Mouse (Mus musculus) left cerebral cortex, adult 8-10 months (tissue): Measurements from ENCODE around the gene Gm29735. TPM values are rescaled to one million over a fixed set of nuclear protein-coding genes. Genes with fewer than 3 reads are reported as not detected.
"Not testable (repeated sequence)": the region's sequence is repeated elsewhere in the genome, so short reads cannot be mapped to it uniquely, and the experiment has no call there.

Experiments used
- DNase-seq, 2 experiments: peaks; one replicate each; pipeline ENCODE4 v3.0.0; 2022; ENCODE audit warnings: low spot score in 2 of 2
- total RNA-seq, 4 experiments: library from RNA; stranded (reverse); gene quantifications; 2 replicates each; pipeline ENCODE4 v1.2.4; 2022

The Gm29735 gene
- total RNA-seq, 4 experiments from 2014 or later: not detected

GRCm38 (mm10) chr7:142128843-142129242 is 28.1 kb downstream of the Gm29735 start:
- DNase-seq: no peak

- not testable (repeated sequence) for DNase-seq
Observed at GRCm38 (mm10) chr7:142120629-142121028, 36.3 kb downstream of the Gm29735 start, which contains the start of gene Gm45618. Gene Gm45618 (minus strand): TSS chr7:142120729.

GRCm38 (mm10) chr7:142119632-142120031 is 37.3 kb downstream of the Gm29735 start:
- DNase-seq: no peak

Other genes with a start within 250 kb of the Gm29735 start
- gene Tollip, start 238.6 kb downstream of the Gm29735 start, total RNA-seq: 100 to 1,000 TPM; 107 to 115 (median 111) TPM
- 100 to 1,000 TPM; 190 to 209 (median 202) TPM for gene Brsk2, start 207.4 kb downstream of the Gm29735 start, total RNA-seq
- 10 to 100 TPM; 32.6 to 34.9 (median 33.7) TPM for gene Mob2, start 96.0 kb downstream of the Gm29735 start, total RNA-seq
- gene Dusp8, start 61.3 kb downstream of the Gm29735 start, total RNA-seq: 100 to 1,000 TPM; 127 to 151 (median 133) TPM
- not detected for gene Gm45618, start 36.4 kb downstream of the Gm29735 start, total RNA-seq
- not detected for gene Gm39115, start 21.1 kb downstream of the Gm29735 start, total RNA-seq
- gene Gm45337, start 12.5 kb downstream of the Gm29735 start, total RNA-seq: not detected
- gene Gm4553, start 8.6 kb upstream of the Gm29735 start, total RNA-seq: not detected
- not detected for gene Krtap5-2, start 18.9 kb upstream of the Gm29735 start, total RNA-seq
- not detected for gene Gm10153, start 33.3 kb upstream of the Gm29735 start, total RNA-seq
- gene Krtap5-3, start 44.3 kb upstream of the Gm29735 start, total RNA-seq: not detected
- gene Gm7579, start 54.7 kb upstream of the Gm29735 start, total RNA-seq: not detected
- gene Krtap5-5, start 72.9 kb upstream of the Gm29735 start, total RNA-seq: not detected
- gene Gm40460, start 84.0 kb upstream of the Gm29735 start, total RNA-seq: not detected
- gene Gm2431, start 101.2 kb upstream of the Gm29735 start, total RNA-seq: not detected
- not detected for gene Gm4559, start 117.2 kb upstream of the Gm29735 start, total RNA-seq
- gene Krtap5-1, start 140.0 kb upstream of the Gm29735 start, total RNA-seq: not detected
- gene Krtap5-4, start 146.4 kb upstream of the Gm29735 start, total RNA-seq: not detected
- 10 to 100 TPM; 30.9 to 34.5 (median 31.7) TPM for gene Ifitm10, start 216.6 kb upstream of the Gm29735 start, total RNA-seq
- gene Gm49369, start 225.6 kb upstream of the Gm29735 start, total RNA-seq: 10 to 100 TPM in 2 of 4 experiments, 1 to 10 TPM in 1, not detected in 1; 2.2 to 24.0 (median 19.7) TPM
- gene Ctsd, start 230.9 kb upstream of the Gm29735 start, total RNA-seq: 1,000 to 10,000 TPM in 1 of 4 experiments, 100 to 1,000 TPM in 3; 328 to 1,203 (median 591) TPM